Mouse (Mus musculus): ENCODE results near the gene Rnf44.

DNA sequence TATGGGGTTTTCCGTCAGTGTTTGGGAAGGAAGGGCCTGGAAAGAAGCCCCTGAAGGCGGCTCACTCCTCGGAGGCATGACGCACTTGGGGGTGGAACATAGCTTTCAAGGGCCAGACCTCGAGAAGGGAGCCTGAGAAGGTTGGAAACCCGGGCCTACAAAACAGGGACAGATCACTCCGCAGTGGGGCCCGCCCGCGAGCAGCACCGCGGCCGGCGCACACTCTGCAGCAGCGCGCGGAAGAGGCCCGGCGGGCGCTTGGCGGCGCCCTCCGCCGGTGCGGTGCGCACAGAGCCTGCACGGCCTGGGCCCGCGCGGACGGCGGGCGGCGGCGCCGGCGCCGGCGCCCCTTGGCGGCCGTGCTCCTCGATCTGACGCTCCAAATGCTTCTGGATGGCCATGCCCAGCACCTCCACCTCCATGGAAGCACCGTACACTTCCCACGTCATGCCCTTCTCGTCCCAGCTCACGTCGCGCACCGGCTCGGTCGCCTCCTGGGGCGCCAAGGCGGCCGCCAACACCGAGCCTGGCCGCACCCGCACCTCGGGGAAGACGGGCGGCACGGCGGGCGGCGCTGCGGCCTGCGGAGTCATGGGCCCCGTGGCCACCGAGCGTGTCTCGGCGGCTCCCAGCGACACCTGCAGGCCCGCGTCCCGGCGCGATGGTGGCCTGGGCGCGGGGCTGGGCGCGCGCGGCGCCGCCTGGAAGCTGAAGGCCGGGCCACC, 43.9 kb upstream of the Rnf44 start:
- TF ChIP-seq GATA1 (IDR thresholded peaks at IDR 0.05; ENCODE audit: borderline replicate concordance, low read length), result no peak
- TF ChIP-seq FLI1 (IDR thresholded peaks at IDR 0.05; ENCODE audit: low read length), result no peak

Measured in megakaryocyte, embryonic 14.5 days (primary cell).